Mouse (Mus musculus): ENCODE results near the gene Atp1a2.

- no peak for TF ChIP-seq CTCF (conservative IDR thresholded peaks at IDR 0.05 in 1 of 2, IDR thresholded peaks at IDR 0.05 in 1 of 2; ENCODE audit: low read depth in 2 of 2, low read length in 2 of 2)
- no peak for TF ChIP-seq ZC3H11A (IDR thresholded peaks at IDR 0.05; ENCODE audit: low read depth, low read length)
- TF ChIP-seq POLR2A (IDR thresholded peaks at IDR 0.05; ENCODE audit: low read depth, low read length) = no peak
- no peak for TF ChIP-seq MAX (IDR thresholded peaks at IDR 0.05; ENCODE audit: low read length)
- TF ChIP-seq MAFK (IDR thresholded peaks at IDR 0.05; ENCODE audit: insufficient replicate concordance, low read length) = no peak
- no peak for TF ChIP-seq USF1 (IDR thresholded peaks at IDR 0.05; ENCODE audit: low read depth, low read length)
- no peak for TF ChIP-seq MXI1 (IDR thresholded peaks at IDR 0.05; ENCODE audit: low read depth, low read length)
Observed at GRCm38 (mm10) chr1:172292880-172293279, 5.0 kb downstream of the Atp1a2 start.

All from CH12.LX (cell line).